In genomic region chr4:114664063-114665036, GRCm38 (mm10) we compare ENCODE assay signal across 15 mouse cellular contexts.
DNase-seq lines count a peak whose midpoint lies in the region; ATAC-seq and TF ChIP-seq lines count a peak whose summit lies in the region.
"Had no signal": no experiment of that assay in that cellular context is flagged by ENCODE, and none has a peak within 500 bp of the region (broad histone marks: within the 10 kb centered on the region; RNA-seq: fewer than 3 reads in every experiment).

No protein-coding gene starts in this region.

- H3K4me3 ChIP-seq in heart, embryonic 10.5 days, result no peak overlapping the region
- no peak overlapping the region for H3K4me3 ChIP-seq in liver, embryonic 11.5 days (ENCODE audit: low read depth, low read length)
- no peak overlapping the region for H3K4me3 ChIP-seq in stomach, postnatal 0 days (ENCODE audit: low read depth, low read length)
- H3K4me3 ChIP-seq: hindbrain, embryonic 10.5 days; midbrain, embryonic 12.5 days had no signal

- TF ChIP-seq EP300 in stomach, postnatal 0 days (optimal IDR thresholded peaks at IDR 0.05), result no peak

- DNase-seq in heart, adult 11 months, result peak; percentile 95
- no peak for DNase-seq in heart, embryonic 10.5 days (ENCODE audit: low spot score)
- peak; percentile 97 for DNase-seq in 416B (ENCODE audit: low read depth)
- DNase-seq in liver, embryonic 11.5 days (ENCODE audit: low spot score), result peak; percentile 43
- no peak for DNase-seq in yolk sac, embryonic 10.5 days (ENCODE audit: low spot score)
- DNase-seq in urinary bladder, postnatal 4 days (ENCODE audit: low spot score in 2 of 2), result no peak
- no peak for DNase-seq in stomach, postnatal 0 days (ENCODE audit: low spot score)
- DNase-seq: adrenal gland, adult 8-10 months; cerebellum, adult 2 months; lung, adult 2 months; right cerebral cortex, postnatal 14 days had no signal

- no peaks in the 10 kb centered on the region for H3K9me3 ChIP-seq in heart, embryonic 10.5 days
- H3K9me3 ChIP-seq in liver, embryonic 11.5 days (ENCODE audit: control insufficient read depth, low read length), result no peaks in the 10 kb centered on the region
- H3K9me3 ChIP-seq in stomach, postnatal 0 days (ENCODE audit: control insufficient read depth, low read length), result no peaks in the 10 kb centered on the region
- H3K9me3 ChIP-seq: hindbrain, embryonic 10.5 days; midbrain, embryonic 12.5 days had no signal

- peak; percentile 65 for ATAC-seq in granulocyte monocyte progenitor cell, adult 5-6 weeks (replicated peaks; ENCODE audit: poor library complexity, severe bottlenecking)
- ATAC-seq in liver, embryonic 11.5 days (replicated peaks; ENCODE audit: low FRiP score), result peak; percentile 92
- no peak for ATAC-seq in stomach, postnatal 0 days (ENCODE audit: low FRiP score, low TSS enrichment)
- ATAC-seq: forebrain, embryonic 16.5 days had no signal

- no peak overlapping the region for H3K4me2 ChIP-seq in liver, embryonic 11.5 days
- no peak overlapping the region for H3K4me2 ChIP-seq in stomach, postnatal 0 days (replicated peaks; ENCODE audit: low read depth)
- H3K4me2 ChIP-seq: midbrain, embryonic 12.5 days had no signal

- H3K9ac ChIP-seq in liver, embryonic 11.5 days (ENCODE audit: low read depth, low read length), result no peak overlapping the region
- no peak overlapping the region for H3K9ac ChIP-seq in stomach, postnatal 0 days (ENCODE audit: low read length)
- H3K9ac ChIP-seq: midbrain, embryonic 12.5 days had no signal

- H3K36me3 ChIP-seq in heart, embryonic 10.5 days, result no peaks in the 10 kb centered on the region
- no peaks in the 10 kb centered on the region for H3K36me3 ChIP-seq in liver, embryonic 11.5 days (ENCODE audit: control insufficient read depth, insufficient read depth, low read length)
- no peaks in the 10 kb centered on the region for H3K36me3 ChIP-seq in stomach, postnatal 0 days (ENCODE audit: control insufficient read depth, insufficient read depth, low read length)
- H3K36me3 ChIP-seq: hindbrain, embryonic 10.5 days; midbrain, embryonic 12.5 days had no signal

- peaks cover 87% of the 10 kb centered on the region for H3K27me3 ChIP-seq in heart, embryonic 10.5 days (ENCODE audit: insufficient read depth, poor library complexity, severe bottlenecking)
- peaks cover 37% of the 10 kb centered on the region for H3K27me3 ChIP-seq in liver, embryonic 11.5 days (replicated peaks; ENCODE audit: control insufficient read depth, insufficient read depth, low read length)
- H3K27me3 ChIP-seq in stomach, postnatal 0 days (ENCODE audit: control insufficient read depth, insufficient read depth, low read length), result peaks cover 8% of the 10 kb centered on the region; the same call in 1 of the 2 replicates

- H3K27ac ChIP-seq in heart, embryonic 10.5 days, result no peak overlapping the region
- H3K27ac ChIP-seq in liver, embryonic 11.5 days (ENCODE audit: low read depth, low read length), result peak overlapping the region; percentile 54; the same call in 1 of the 2 replicates
- no peak overlapping the region for H3K27ac ChIP-seq in stomach, postnatal 0 days (replicated peaks)
- H3K27ac ChIP-seq: hindbrain, embryonic 10.5 days; midbrain, embryonic 12.5 days had no signal

- no peak for TF ChIP-seq CTCF in stomach, postnatal 0 days (IDR thresholded peaks at IDR 0.05; ENCODE audit: low read depth)

- peaks cover 17% of the 10 kb centered on the region for H3K4me1 ChIP-seq in heart, embryonic 10.5 days
- H3K4me1 ChIP-seq in liver, embryonic 11.5 days (replicated peaks; ENCODE audit: control insufficient read depth, insufficient read depth, low read length), result peaks cover 19% of the 10 kb centered on the region
- H3K4me1 ChIP-seq in stomach, postnatal 0 days (replicated peaks; ENCODE audit: control insufficient read depth, insufficient read depth), result no peaks in the 10 kb centered on the region

- WGBS in heart, embryonic 10.5 days, result 53% methylated on average over 9 of the region's 9 CpGs
- WGBS in liver, embryonic 11.5 days, result 39% methylated on average over 9 of the region's 9 CpGs
- 62% methylated on average over 9 of the region's 9 CpGs for WGBS in stomach, postnatal 0 days

Comparison
In these comparisons a context has a peak if more than half of its experiments do, and no peak if none do; other contexts are left out.
1. DNase-seq: peak in heart, adult 11 months (single experiment), 416B (single experiment) and liver, embryonic 11.5 days (single experiment); none in heart, embryonic 10.5 days (single experiment), yolk sac, embryonic 10.5 days (single experiment), urinary bladder, postnatal 4 days (0 of 2) and stomach, postnatal 0 days (single experiment).